Mouse (Mus musculus) adrenal gland, postnatal 0 days (tissue): ENCODE measurements around the gene Tasp1. TPM values are rescaled to one million over a fixed set of nuclear protein-coding genes. Genes with fewer than 3 reads are reported as not detected.

Experiments
- polyA plus RNA-seq: library from polyadenylated mRNA; unstranded; fragments of >200 nt; fragmentation: Nextera tagmentation; extraction: Ambion mirVana; gene quantifications from 2 replicates; pipeline ENCODE4 v1.2.1, GENCODE M21; 2015

Gene Tasp1
- 14.6 and 21.1 TPM in 2 replicates for polyA plus RNA-seq

DNA sequence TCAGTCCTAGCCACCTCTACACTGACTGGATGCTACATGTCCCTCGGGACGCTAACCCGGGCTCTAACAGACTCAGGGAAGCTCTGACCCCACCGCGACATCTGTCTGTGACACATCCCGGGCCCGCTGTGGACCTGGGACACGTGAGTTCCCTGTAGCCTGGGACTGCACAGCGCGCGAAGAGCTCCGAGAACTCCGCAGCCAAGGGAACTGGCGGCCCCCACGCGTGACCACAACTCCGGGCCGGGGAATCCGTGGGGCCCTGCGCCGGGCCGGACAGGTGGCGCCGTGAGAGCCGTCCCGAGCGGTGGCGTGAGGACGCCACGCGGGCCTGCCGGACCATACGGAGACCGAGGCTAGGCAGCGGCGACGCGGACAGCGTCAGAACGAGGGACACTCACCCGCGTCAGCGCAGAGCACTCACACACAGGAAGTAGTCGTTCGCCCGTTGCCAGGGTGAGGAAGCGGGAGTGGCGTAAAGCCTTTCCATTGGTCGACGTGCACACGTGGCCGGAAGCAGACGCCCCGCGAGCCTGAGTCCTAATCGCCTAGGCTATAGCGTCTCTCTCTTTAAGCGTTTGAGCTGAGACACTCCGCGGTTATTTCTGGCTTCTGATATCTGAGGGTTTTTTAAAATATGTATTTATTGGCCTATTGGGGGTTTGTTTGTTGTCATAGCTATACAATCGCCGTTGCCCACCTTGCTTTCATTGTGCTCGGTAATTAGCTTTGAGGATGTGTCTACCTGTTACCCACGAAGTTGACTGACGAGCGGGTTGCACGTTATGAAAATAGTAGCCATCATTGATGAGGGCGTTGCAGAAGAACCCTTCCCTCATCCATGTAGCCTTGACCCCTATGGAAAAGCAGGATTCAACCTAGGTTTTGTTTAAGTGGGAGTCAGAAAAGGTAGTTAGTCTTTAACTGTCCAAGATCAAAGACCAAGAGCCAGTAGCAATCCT, at the start of gene Tasp1:
TSS of gene Tasp1 (minus strand) at position 453 of the 962 bp plus-strand sequence.

Other genes with a start within 250 kb of the Tasp1 start
- gene Gm17374, start 85.2 kb upstream of the Tasp1 start, polyA plus RNA-seq = not detected in 2 replicates
- 19.6 and 25.7 TPM in 2 replicates for gene Esf1, start 103.8 kb upstream of the Tasp1 start, polyA plus RNA-seq
- 16.3 and 19.3 TPM in 2 replicates for gene Ndufaf5, start 103.8 kb upstream of the Tasp1 start, polyA plus RNA-seq